Mouse (Mus musculus): ENCODE results near the gene Rnf115. TPM values are rescaled to one million over a fixed set of nuclear protein-coding genes. Genes with fewer than 3 reads are reported as not detected.
A peak's percentile ranks its signal among the peaks of the same experiment; 100 is the strongest.

Rnf115 gene
- total and polyA plus RNA-seq, 3 experiments = 11.4 to 25.4 (median 22.6) TPM

DNA sequence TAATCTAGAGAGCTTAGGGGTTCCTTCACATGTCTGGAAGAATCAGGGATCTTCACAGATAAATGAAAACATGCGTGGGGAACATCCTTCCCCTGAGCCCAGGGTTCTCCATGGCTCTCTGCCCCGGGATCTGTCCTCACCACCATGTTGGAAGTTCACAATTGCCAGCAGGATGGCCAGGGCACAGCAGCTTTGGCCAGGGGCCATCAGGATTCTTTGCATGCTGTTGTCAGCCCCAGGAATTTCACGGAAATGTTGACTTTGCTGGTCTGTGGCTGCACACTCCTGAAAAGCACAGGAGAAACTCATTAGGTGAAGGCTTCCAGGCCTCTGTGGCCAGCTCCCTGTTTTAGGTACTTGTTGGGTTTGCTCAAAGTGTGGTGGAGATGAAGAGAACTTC is 81.2 kb downstream of the Rnf115 start:
- Histone ChIP-seq H3K9ac (ENCODE audit: low read depth, low read length) (no peak overlapping the region), H3K36me3 (ENCODE audit: control insufficient read depth, insufficient read depth, low read length) (no peaks in the 10 kb centered on the region), H3K27ac (no peak overlapping the region), H3K4me1 (ENCODE audit: control insufficient read depth, insufficient read depth, low read length) (no peaks in the 10 kb centered on the region), H3K4me3 (no peak overlapping the region), H3K79me2 (replicated peaks; ENCODE audit: control insufficient read depth, insufficient read depth, low read length) (no peaks in the 10 kb centered on the region), H3K27me3 (ENCODE audit: control insufficient read depth, insufficient read depth, low read length) (no peaks in the 10 kb centered on the region)
- TF ChIP-seq EP300 (IDR thresholded peaks at IDR 0.05; ENCODE audit: insufficient read depth, low read depth, low read length) (no peak), CTCF (IDR thresholded peaks at IDR 0.05) (no peak), POLR2A (IDR thresholded peaks at IDR 0.05; ENCODE audit: insufficient read depth, low read depth, low read length) (no peak)
- 47% methylated on average over 3 of the region's 3 CpGs for WGBS
- intact Hi-C loops (cut with DNase I) = no loop called here
- no peak for DNase-seq

DNA sequence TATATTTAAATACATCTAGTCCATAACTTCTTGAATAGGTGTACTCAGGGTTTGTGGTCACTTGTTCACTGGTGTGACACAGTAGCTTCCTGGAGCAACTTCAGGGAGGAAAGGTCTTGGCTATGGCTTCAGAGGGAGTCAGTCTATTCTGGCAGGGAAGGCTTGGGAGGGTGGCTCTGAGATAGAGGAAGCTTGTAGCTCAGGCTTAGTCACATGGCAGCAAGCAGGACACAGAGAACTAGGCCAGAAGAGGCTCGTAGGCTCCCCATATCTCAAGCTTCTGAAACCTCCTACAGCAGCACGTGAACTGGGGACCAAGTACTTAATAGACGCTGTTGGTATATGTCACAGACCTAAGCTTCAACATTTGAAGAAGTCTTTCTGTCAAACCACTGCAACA is 83.8 kb downstream of the Rnf115 start:
- 59% methylated on average over 3 of the region's 3 CpGs for WGBS
- no peaks in the 10 kb centered on the region for H3K36me3 ChIP-seq (ENCODE audit: control insufficient read depth, insufficient read depth, low read length)
- H3K27ac ChIP-seq = no peak overlapping the region
- no peaks in the 10 kb centered on the region for H3K27me3 ChIP-seq (ENCODE audit: control insufficient read depth, insufficient read depth, low read length)
- no peak overlapping the region for H3K9ac ChIP-seq (ENCODE audit: low read depth, low read length)
- DNase-seq = peak in 1 of 2 experiments; percentile 17
- H3K4me3 ChIP-seq = no peak overlapping the region
- no peaks in the 10 kb centered on the region for H3K4me1 ChIP-seq (ENCODE audit: control insufficient read depth, insufficient read depth, low read length)
- intact Hi-C loops (cut with DNase I) = loop anchor here (5.0 kb wide), 2 partner anchors 84 to 91 kb away; partner anchors contain the start of genes Gja5, Polr3c and Rnf115
- no peaks in the 10 kb centered on the region for H3K79me2 ChIP-seq (replicated peaks; ENCODE audit: control insufficient read depth, insufficient read depth, low read length)
- TF ChIP-seq EP300 (IDR thresholded peaks at IDR 0.05; ENCODE audit: insufficient read depth, low read depth, low read length) (no peak), CTCF (IDR thresholded peaks at IDR 0.05) (no peak), POLR2A (IDR thresholded peaks at IDR 0.05; ENCODE audit: insufficient read depth, low read depth, low read length) (no peak)

DNA sequence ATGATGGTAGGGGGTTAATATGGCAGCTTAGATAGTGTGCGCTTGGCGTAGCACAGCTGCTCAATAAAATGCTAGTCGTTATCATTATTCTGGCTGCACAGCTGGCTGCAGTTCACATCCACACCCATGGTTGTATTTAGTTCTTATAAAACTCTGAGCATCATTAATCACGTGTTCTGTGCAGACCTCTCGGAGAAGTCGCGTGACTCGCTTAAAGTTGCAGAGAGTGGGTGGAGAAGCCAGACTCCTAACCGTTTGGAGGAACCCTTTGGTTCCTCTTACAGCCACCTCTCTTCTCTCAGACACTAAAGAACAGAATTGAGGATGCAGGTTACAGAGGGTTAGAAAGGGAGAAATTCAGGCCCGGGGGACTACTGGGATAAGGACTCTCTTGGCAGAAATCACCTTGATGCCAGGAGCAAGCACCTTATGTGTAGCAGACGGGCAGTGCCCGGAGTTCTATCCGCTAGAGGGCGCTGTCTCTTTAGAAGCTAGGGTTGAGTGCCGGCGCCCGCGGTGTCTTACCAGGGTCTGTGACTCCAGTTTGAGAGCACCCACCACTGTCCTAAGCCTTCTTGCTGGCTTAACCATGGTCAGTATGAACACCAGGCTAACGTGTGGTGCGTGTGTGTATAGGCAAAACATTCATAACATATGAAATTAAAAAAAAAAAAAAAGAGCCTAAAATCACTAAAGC is 85.1 kb downstream of the Rnf115 start:
- Histone ChIP-seq H3K4me3 (peak overlapping the region; percentile 46), H3K36me3 (ENCODE audit: control insufficient read depth, insufficient read depth, low read length) (no peaks in the 10 kb centered on the region), H3K4me1 (ENCODE audit: control insufficient read depth, insufficient read depth, low read length) (no peaks in the 10 kb centered on the region), H3K27ac (no peak overlapping the region), H3K79me2 (replicated peaks; ENCODE audit: control insufficient read depth, insufficient read depth, low read length) (no peaks in the 10 kb centered on the region), H3K9ac (ENCODE audit: low read depth, low read length) (no peak overlapping the region), H3K27me3 (ENCODE audit: control insufficient read depth, insufficient read depth, low read length) (no peaks in the 10 kb centered on the region)
- peak; percentile 76 for TF ChIP-seq CTCF (IDR thresholded peaks at IDR 0.05)
- no peak for TF ChIP-seq EP300 (IDR thresholded peaks at IDR 0.05; ENCODE audit: insufficient read depth, low read depth, low read length)
- TF ChIP-seq POLR2A (IDR thresholded peaks at IDR 0.05; ENCODE audit: insufficient read depth, low read depth, low read length) = no peak
- 38% methylated on average over 20 of the region's 20 CpGs for WGBS
- intact Hi-C loops (cut with DNase I) = loop anchor here (5.0 kb wide), 2 partner anchors 85 to 90 kb away; partner anchors contain the start of genes Gja5, Polr3c and Rnf115
- DNase-seq = peak; percentile 69 to 81

DNA sequence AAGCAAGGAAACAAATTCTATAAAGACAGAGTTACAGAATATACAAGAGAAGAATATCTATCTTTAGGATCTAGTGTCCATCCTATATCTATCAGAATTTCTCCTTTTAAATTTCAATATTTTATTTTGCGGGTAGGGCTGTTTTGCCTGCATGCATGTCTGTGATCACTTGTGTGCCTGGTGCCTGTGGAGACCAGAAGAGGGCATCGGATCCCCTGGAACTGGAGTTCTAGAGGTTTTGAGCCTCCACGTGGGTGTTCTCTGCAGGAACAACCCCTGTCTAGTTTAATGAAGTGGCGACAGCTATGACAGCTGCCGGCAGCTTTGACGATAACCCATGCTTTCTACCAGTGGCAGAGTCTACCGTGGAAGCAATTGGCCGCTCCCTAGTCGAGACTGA is 85.6 kb downstream of the Rnf115 start:
- Histone ChIP-seq H3K9ac (ENCODE audit: low read depth, low read length) (no peak overlapping the region), H3K4me3 (peak overlapping the region; percentile 46), H3K27ac (no peak overlapping the region), H3K79me2 (replicated peaks; ENCODE audit: control insufficient read depth, insufficient read depth, low read length) (no peaks in the 10 kb centered on the region), H3K36me3 (ENCODE audit: control insufficient read depth, insufficient read depth, low read length) (no peaks in the 10 kb centered on the region), H3K4me1 (ENCODE audit: control insufficient read depth, insufficient read depth, low read length) (no peaks in the 10 kb centered on the region), H3K27me3 (ENCODE audit: control insufficient read depth, insufficient read depth, low read length) (no peaks in the 10 kb centered on the region)
- DNase-seq = peak; percentile 39 to 44
- TF ChIP-seq EP300 (IDR thresholded peaks at IDR 0.05; ENCODE audit: insufficient read depth, low read depth, low read length) = 0 out of 2 replicates have a peak, but pooled peaks have one; percentile 31
- TF ChIP-seq POLR2A (IDR thresholded peaks at IDR 0.05; ENCODE audit: insufficient read depth, low read depth, low read length) = no peak
- 6% methylated on average over 9 of the region's 9 CpGs for WGBS
- intact Hi-C loops (cut with DNase I) = loop anchor here (5.0 kb wide), 2 partner anchors 86 to 89 kb away; partner anchors contain the start of genes Gja5, Polr3c and Rnf115

DNA sequence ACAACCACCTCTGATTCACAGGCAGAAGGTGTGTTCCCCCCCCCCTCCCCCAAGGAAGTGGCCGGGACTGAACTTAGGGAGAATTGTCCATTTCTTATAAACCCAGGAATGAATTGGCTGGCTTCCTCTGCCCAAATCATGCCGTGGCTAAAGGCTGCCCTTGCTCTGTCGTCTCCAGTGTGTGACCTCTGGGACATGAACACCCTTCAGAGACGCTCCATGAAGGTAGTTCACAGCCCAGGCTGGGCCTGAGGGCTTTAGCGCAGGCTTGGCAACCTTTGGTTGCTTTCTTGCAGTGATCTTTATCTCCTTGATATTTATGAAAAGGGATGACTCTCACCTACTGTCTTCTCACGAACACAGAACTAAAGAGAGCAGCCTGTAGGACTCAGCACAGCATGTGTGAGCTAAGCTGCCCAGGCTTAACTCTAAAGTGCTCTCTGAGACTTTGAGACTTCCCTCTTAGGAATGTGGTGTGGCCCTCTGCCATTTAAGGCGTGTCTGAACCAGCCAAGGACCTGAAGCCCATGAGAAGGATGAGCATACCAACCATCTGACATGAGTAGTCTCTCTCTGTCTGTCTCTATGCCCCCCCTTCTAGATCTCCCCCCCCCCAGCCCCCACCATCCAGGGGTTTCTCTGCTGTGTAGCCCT is 86.3 kb downstream of the Rnf115 start:
- Histone ChIP-seq H3K36me3 (ENCODE audit: control insufficient read depth, insufficient read depth, low read length) (no peaks in the 10 kb centered on the region), H3K27me3 (ENCODE audit: control insufficient read depth, insufficient read depth, low read length) (no peaks in the 10 kb centered on the region), H3K79me2 (replicated peaks; ENCODE audit: control insufficient read depth, insufficient read depth, low read length) (no peaks in the 10 kb centered on the region), H3K9ac (ENCODE audit: low read depth, low read length) (no peak overlapping the region), H3K4me3 (no peak overlapping the region), H3K4me1 (ENCODE audit: control insufficient read depth, insufficient read depth, low read length) (no peaks in the 10 kb centered on the region), H3K27ac (no peak overlapping the region)
- intact Hi-C loops (cut with DNase I) = loop anchor here (5.0 kb wide), 2 partner anchors 86 to 89 kb away; partner anchors contain the start of genes Gja5, Polr3c and Rnf115
- no peak for TF ChIP-seq POLR2A (IDR thresholded peaks at IDR 0.05; ENCODE audit: insufficient read depth, low read depth, low read length)
- TF ChIP-seq EP300 (IDR thresholded peaks at IDR 0.05; ENCODE audit: insufficient read depth, low read depth, low read length) = no peak
- TF ChIP-seq CTCF (IDR thresholded peaks at IDR 0.05) = no peak
- no peak for DNase-seq
- WGBS = 43% methylated on average over 7 of the region's 7 CpGs

DNA sequence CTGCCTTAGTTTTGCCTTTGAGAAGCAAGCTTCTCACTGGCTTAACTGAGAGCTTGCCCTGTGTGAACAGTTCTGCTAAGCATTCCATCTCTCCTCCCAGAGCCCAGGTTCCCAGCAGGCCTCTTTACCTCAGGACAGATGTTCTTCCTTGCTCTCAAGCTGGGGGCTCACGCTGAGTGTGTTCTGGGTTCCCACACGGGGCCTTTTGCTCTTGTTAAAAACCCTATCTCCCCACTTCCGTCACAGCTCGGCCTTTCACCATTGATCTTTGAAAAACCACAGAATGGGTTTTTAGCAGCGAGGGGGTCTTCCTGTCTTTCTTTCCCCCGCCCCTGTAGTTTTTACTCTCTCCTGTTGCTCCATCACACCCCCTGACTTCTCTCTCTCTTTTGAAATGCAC is 86.9 kb downstream of the Rnf115 start:
- H3K4me3 ChIP-seq = no peak overlapping the region
- no peaks in the 10 kb centered on the region for H3K36me3 ChIP-seq (ENCODE audit: control insufficient read depth, insufficient read depth, low read length)
- intact Hi-C loops (cut with DNase I) = loop anchor here (5.0 kb wide), 2 partner anchors 87 to 88 kb away; partner anchors contain the start of genes Gja5, Polr3c and Rnf115
- H3K4me1 ChIP-seq (ENCODE audit: control insufficient read depth, insufficient read depth, low read length) = no peaks in the 10 kb centered on the region
- H3K27ac ChIP-seq = no peak overlapping the region
- no peak for DNase-seq
- no peaks in the 10 kb centered on the region for H3K79me2 ChIP-seq (replicated peaks; ENCODE audit: control insufficient read depth, insufficient read depth, low read length)
- no peak overlapping the region for H3K9ac ChIP-seq (ENCODE audit: low read depth, low read length)
- TF ChIP-seq POLR2A (IDR thresholded peaks at IDR 0.05; ENCODE audit: insufficient read depth, low read depth, low read length) (no peak), EP300 (IDR thresholded peaks at IDR 0.05; ENCODE audit: insufficient read depth, low read depth, low read length) (no peak), CTCF (IDR thresholded peaks at IDR 0.05) (no peak)
- no peaks in the 10 kb centered on the region for H3K27me3 ChIP-seq (ENCODE audit: control insufficient read depth, insufficient read depth, low read length)
- WGBS = 67% methylated on average over 6 of the region's 6 CpGs

All from heart, adult 2 months (tissue).